Mouse (Mus musculus) central nervous system, embryonic 18 days (tissue): ENCODE data around the gene Mrm1. TPM values are rescaled to one million over a fixed set of nuclear protein-coding genes. Genes with fewer than 3 reads are reported as not detected.

Source experiments
- polyA plus RNA-seq: library from polyadenylated mRNA; depleted of rRNA; stranded (reverse); fragments of >200 nt; gene quantifications from 2 replicates; pipeline ENCODE4 v1.2.3, GENCODE M21; 2012; rRNA removed

The Mrm1 gene
- polyA plus RNA-seq = 16.1 and 32.8 TPM in 2 replicates

DNA sequence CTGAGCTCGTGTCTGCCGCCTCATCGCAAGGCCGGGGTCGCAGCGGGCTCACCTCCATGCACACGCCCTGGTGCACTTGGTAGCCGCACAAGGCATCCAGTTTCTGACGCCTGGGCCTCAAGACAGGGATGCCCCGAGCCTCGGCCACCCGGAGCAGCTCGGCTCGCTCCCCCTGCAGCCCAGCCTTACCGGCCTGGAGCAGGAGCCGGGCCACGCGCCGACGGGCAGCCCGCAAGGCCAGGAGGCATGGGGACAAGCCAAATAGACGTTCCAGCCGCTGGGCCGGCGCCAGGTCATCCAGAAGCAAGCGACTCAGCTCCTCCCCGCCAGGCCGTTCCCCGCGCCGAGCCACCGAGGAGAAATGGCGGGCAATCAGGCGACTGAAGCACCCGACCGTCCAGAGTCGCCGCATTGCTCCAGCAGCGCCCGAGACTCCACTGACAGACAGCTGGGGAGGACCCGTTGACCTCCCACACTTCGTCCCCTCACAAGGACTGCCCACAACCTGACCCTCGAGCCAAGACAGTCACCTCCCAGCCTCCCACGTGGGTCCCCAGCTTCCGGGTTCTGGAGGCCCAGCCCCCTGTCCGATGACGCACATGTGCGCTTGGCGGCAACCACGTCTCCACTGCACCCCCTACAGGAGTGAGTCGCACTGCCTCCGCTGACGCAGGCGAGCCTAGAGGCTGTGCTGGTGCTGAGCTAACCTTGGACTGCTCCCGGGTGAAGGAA lies at the start of gene Mrm1:
Gene Mrm1 (minus strand): TSS at position 555 of the 732 bp plus-strand sequence.

GRCm38 (mm10) chr11:84828516-84829399 lies 9.4 kb upstream of the Mrm1 start, which contains the start of gene Dhrs11:
TSS of gene Dhrs11 (minus strand) at chr11:84828994.

Other genes starting within 250 kb of the Mrm1 start
- gene Dhrs11, start 9.5 kb upstream of the Mrm1 start, polyA plus RNA-seq = 8.7 and 9.7 TPM in 2 replicates
- 121 and 130 TPM in 2 replicates for gene Ggnbp2, start 51.3 kb upstream of the Mrm1 start, polyA plus RNA-seq
- 20.2 and 21.8 TPM in 2 replicates for gene Myo19, start 60.6 kb upstream of the Mrm1 start, polyA plus RNA-seq
- gene Pigw, start 60.8 kb upstream of the Mrm1 start, polyA plus RNA-seq = 6.6 and 7.6 TPM in 2 replicates
- 44.1 and 49.4 TPM in 2 replicates for gene Znhit3, start 96.9 kb upstream of the Mrm1 start, polyA plus RNA-seq
- gene Car4, start 138.3 kb upstream of the Mrm1 start, polyA plus RNA-seq = 3.8 and 4.4 TPM in 2 replicates